Comparison of ENCODE assay signal across 33 mouse cellular contexts in genomic region chr14:15872013-15872412, GRCm38 (mm10).
"Had no signal": no experiment of that assay in that cellular context is flagged by ENCODE, and none has a peak within 500 bp of the region (broad histone marks: within the 10 kb centered on the region; RNA-seq: fewer than 3 reads in every experiment).

No protein-coding gene starts in this region.

- H3K36me3 ChIP-seq: heart, embryonic 10.5 days; heart, embryonic 12.5 days; heart, embryonic 13.5 days; heart, embryonic 15.5 days; hindbrain, embryonic 10.5 days; hindbrain, embryonic 12.5 days; hindbrain, embryonic 13.5 days; hindbrain, embryonic 15.5 days; kidney, embryonic 15.5 days had no signal

- H3K9ac ChIP-seq: heart, embryonic 12.5 days; heart, embryonic 13.5 days; heart, embryonic 15.5 days; hindbrain, embryonic 12.5 days; hindbrain, embryonic 13.5 days; hindbrain, embryonic 14.5 days; hindbrain, embryonic 15.5 days; kidney, embryonic 15.5 days had no signal

- H3K4me3 ChIP-seq: heart, embryonic 10.5 days; heart, embryonic 12.5 days; heart, embryonic 13.5 days; heart, embryonic 15.5 days; hindbrain, embryonic 10.5 days; hindbrain, embryonic 12.5 days; hindbrain, embryonic 13.5 days; hindbrain, embryonic 15.5 days; kidney, embryonic 15.5 days; layer of hippocampus, adult 2 months; left cerebral cortex, adult 2 months had no signal

- H3K4me2 ChIP-seq: heart, embryonic 11.5 days; heart, embryonic 12.5 days; heart, embryonic 13.5 days; heart, embryonic 15.5 days; hindbrain, embryonic 12.5 days; hindbrain, embryonic 13.5 days; hindbrain, embryonic 14.5 days; hindbrain, embryonic 15.5 days; kidney, embryonic 15.5 days had no signal

- H3K27ac ChIP-seq: heart, embryonic 10.5 days; heart, embryonic 13.5 days; heart, embryonic 15.5 days; hindbrain, embryonic 10.5 days; hindbrain, embryonic 12.5 days; hindbrain, embryonic 13.5 days; hindbrain, embryonic 14.5 days; hindbrain, embryonic 15.5 days; hindbrain, postnatal 0 days; kidney, embryonic 15.5 days; kidney, postnatal 0 days; layer of hippocampus, adult 2 months; left cerebral cortex, adult 2 months had no signal

- ATAC-seq: hindbrain, embryonic 16.5 days; hindbrain, postnatal 0 days; inflammation-experienced regulatory T-cells, adult 6 months had no signal

- H3K9me3 ChIP-seq: heart, embryonic 10.5 days; heart, embryonic 12.5 days; heart, embryonic 13.5 days; heart, embryonic 15.5 days; hindbrain, embryonic 10.5 days; hindbrain, embryonic 12.5 days; hindbrain, embryonic 13.5 days; hindbrain, embryonic 15.5 days; kidney, embryonic 15.5 days had no signal

- DNase-seq: heart, postnatal 10 days; heart, postnatal 14 days; heart, postnatal 36 days; heart, postnatal 4 days; kidney, adult 11 months; kidney, adult 18-20 months; kidney, adult 2 months; kidney, adult 8-10 months; kidney, adult 9 months; kidney, postnatal 10 days; kidney, postnatal 14 days; kidney, postnatal 25 days; kidney, postnatal 36 days; kidney, postnatal 4 days; layer of hippocampus, adult 9-11 months; layer of hippocampus, postnatal 36 days had no signal

- H3K4me1 ChIP-seq: heart, embryonic 10.5 days; heart, embryonic 12.5 days; heart, embryonic 13.5 days; heart, embryonic 15.5 days; hindbrain, embryonic 10.5 days; hindbrain, embryonic 12.5 days; hindbrain, embryonic 13.5 days; hindbrain, embryonic 15.5 days; kidney, embryonic 15.5 days had no signal

- H3K27me3 ChIP-seq: heart, embryonic 12.5 days; heart, embryonic 13.5 days; heart, embryonic 15.5 days; hindbrain, embryonic 12.5 days; hindbrain, embryonic 13.5 days; hindbrain, embryonic 15.5 days; kidney, embryonic 15.5 days had no signal
